Mouse (Mus musculus): ENCODE measurements around the gene Plekha7. TPM values are rescaled to one million over a fixed set of nuclear protein-coding genes. Genes with fewer than 3 reads are reported as not detected.
A peak's percentile ranks its signal among the peaks of the same experiment; 100 is the strongest.

The Plekha7 gene
- total RNA-seq, 1 experiment: 38.0 TPM

DNA sequence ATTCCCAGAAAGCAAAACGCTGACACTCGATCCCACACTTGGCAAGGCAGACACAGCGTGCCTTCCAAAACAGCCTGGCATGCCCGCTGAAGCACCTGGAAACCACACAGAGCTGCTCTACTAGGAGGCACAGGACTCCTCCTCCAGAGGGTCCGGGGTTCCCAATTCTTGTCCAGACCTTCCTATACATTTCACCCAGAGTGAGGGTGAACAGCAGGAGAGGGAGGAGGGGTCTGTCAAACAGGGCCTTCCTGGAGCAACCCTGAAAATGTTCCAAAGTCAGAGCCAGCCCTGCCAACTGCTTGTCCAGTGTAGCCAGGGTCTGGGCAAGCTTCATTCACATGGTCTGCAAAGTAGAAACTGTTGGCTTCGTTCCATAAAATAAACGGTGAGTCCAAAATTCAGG lies 81.3 kb downstream of the Plekha7 start:
- Histone ChIP-seq H3K9ac (ENCODE audit: insufficient read depth, low read depth, low read length, poor library complexity, severe bottlenecking) (no peak overlapping the region), H3K4me1 (ENCODE audit: control insufficient read depth in 2 of 2, insufficient read depth in 2 of 2, low read length in 2 of 2, poor library complexity in 1 of 2) (peaks cover 6 to 28% of the 10 kb centered on the region in 2 experiments; a peak in 2 of 4 replicates)
- in situ Hi-C loops (cut with MboI; ENCODE audit: low sequenced_read_pairs in 2 of 2, unreplicated experiment in 2 of 2): no loop called here

GRCm38 (mm10) chr7:116226316-116226715 lies 81.9 kb downstream of the Plekha7 start:
- TF ChIP-seq ZNF384 (IDR thresholded peaks at IDR 0.05; ENCODE audit: low read depth, low read length) (no peak), ZC3H11A (IDR thresholded peaks at IDR 0.05; ENCODE audit: borderline replicate concordance, low read depth, low read length) (no peak), MAFK (IDR thresholded peaks at IDR 0.05; ENCODE audit: insufficient read depth, low read depth, low read length) (no peak), HCFC1 (IDR thresholded peaks at IDR 0.05; ENCODE audit: borderline replicate concordance, insufficient read depth, low read length) (no peak), CHD2 (IDR thresholded peaks at IDR 0.05; ENCODE audit: low read depth, low read length) (no peak)
- no peak for DNase-seq (ENCODE audit: low read depth, low spot score)
- no peak overlapping the region for H3K4me3 ChIP-seq (ENCODE audit: insufficient read depth in 1 of 2, low read depth in 1 of 2, low read length in 2 of 2, poor library complexity in 1 of 2, severe bottlenecking in 1 of 2)
- H3K9ac ChIP-seq (ENCODE audit: insufficient read depth, low read depth, low read length, poor library complexity, severe bottlenecking): no peak overlapping the region
- H3K36me3 ChIP-seq (ENCODE audit: control insufficient read depth, insufficient read depth, low read length, poor library complexity, severe bottlenecking): no peaks in the 10 kb centered on the region
- no peaks in the 10 kb centered on the region for H3K9me3 ChIP-seq (ENCODE audit: control insufficient read depth, insufficient read depth, low read depth, low read length)
- in situ Hi-C loops (cut with MboI; ENCODE audit: low sequenced_read_pairs in 2 of 2, unreplicated experiment in 2 of 2): no loop called here
- no peak overlapping the region for H3K27ac ChIP-seq (ENCODE audit: insufficient read depth, low read depth, low read length, poor library complexity, severe bottlenecking)
- H3K4me1 ChIP-seq (ENCODE audit: control insufficient read depth in 2 of 2, insufficient read depth in 2 of 2, low read length in 2 of 2, poor library complexity in 1 of 2): peaks cover 11 to 28% of the 10 kb centered on the region in 2 experiments; a peak in 2 of 4 replicates

More for the DNA sequence above, 81.3 kb downstream of the Plekha7 start:
- Histone ChIP-seq H3K36me3 (ENCODE audit: control insufficient read depth, insufficient read depth, low read length, poor library complexity, severe bottlenecking) (no peaks in the 10 kb centered on the region), H3K27ac (ENCODE audit: insufficient read depth, low read depth, low read length, poor library complexity, severe bottlenecking) (no peak overlapping the region), H3K9me3 (ENCODE audit: control insufficient read depth, insufficient read depth, low read depth, low read length) (no peaks in the 10 kb centered on the region), H3K4me3 (ENCODE audit: insufficient read depth in 1 of 2, low read depth in 1 of 2, low read length in 2 of 2, poor library complexity in 1 of 2, severe bottlenecking in 1 of 2) (no peak overlapping the region)
- no peak for DNase-seq (ENCODE audit: low read depth, low spot score)
- TF ChIP-seq ZC3H11A (IDR thresholded peaks at IDR 0.05; ENCODE audit: borderline replicate concordance, low read depth, low read length): no peak
- no peak for TF ChIP-seq MAFK (IDR thresholded peaks at IDR 0.05; ENCODE audit: insufficient read depth, low read depth, low read length)
- TF ChIP-seq CHD2 (IDR thresholded peaks at IDR 0.05; ENCODE audit: low read depth, low read length): no peak
- TF ChIP-seq HCFC1 (IDR thresholded peaks at IDR 0.05; ENCODE audit: borderline replicate concordance, insufficient read depth, low read length): no peak
- no peak for TF ChIP-seq ZNF384 (IDR thresholded peaks at IDR 0.05; ENCODE audit: low read depth, low read length)

DNA sequence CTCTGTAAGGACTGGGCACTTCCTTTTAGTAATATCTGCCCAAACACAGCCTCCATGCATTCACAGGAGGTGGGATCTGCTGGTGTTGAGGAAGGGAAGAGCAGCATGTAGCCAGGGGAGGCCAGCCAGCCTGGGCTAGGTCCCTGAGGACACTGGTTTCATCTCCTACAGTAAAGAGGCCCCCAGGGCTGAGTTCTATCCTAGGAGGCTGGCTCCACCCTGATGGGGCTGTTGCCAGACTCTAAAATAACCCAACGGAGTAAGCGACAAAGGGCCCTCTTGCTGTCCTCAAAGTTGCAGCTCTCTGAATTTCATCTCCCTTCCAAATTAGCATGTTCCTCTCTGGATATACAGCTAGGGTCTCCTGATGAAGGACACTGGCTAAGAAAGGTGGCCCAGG lies 83.6 kb downstream of the Plekha7 start:
- in situ Hi-C loops (cut with MboI; ENCODE audit: low sequenced_read_pairs in 2 of 2, unreplicated experiment in 2 of 2): no loop called here
- Histone ChIP-seq H3K36me3 (ENCODE audit: control insufficient read depth, insufficient read depth, low read length, poor library complexity, severe bottlenecking) (no peaks in the 10 kb centered on the region), H3K27ac (ENCODE audit: insufficient read depth, low read depth, low read length, poor library complexity, severe bottlenecking) (no peak overlapping the region), H3K4me1 (ENCODE audit: control insufficient read depth in 2 of 2, insufficient read depth in 2 of 2, low read length in 2 of 2, poor library complexity in 1 of 2) (peaks cover 17 to 29% of the 10 kb centered on the region in 2 experiments; a peak in 3 of 4 replicates), H3K9me3 (ENCODE audit: control insufficient read depth, insufficient read depth, low read depth, low read length) (no peaks in the 10 kb centered on the region), H3K9ac (ENCODE audit: insufficient read depth, low read depth, low read length, poor library complexity, severe bottlenecking) (no peak overlapping the region), H3K4me3 (ENCODE audit: insufficient read depth in 1 of 2, low read depth in 1 of 2, low read length in 2 of 2, poor library complexity in 1 of 2, severe bottlenecking in 1 of 2) (no peak overlapping the region)
- no peak for DNase-seq (ENCODE audit: low read depth, low spot score)
- no peak for TF ChIP-seq MAFK (IDR thresholded peaks at IDR 0.05; ENCODE audit: insufficient read depth, low read depth, low read length)
- no peak for TF ChIP-seq ZC3H11A (IDR thresholded peaks at IDR 0.05; ENCODE audit: borderline replicate concordance, low read depth, low read length)
- no peak for TF ChIP-seq CHD2 (IDR thresholded peaks at IDR 0.05; ENCODE audit: low read depth, low read length)
- no peak for TF ChIP-seq HCFC1 (IDR thresholded peaks at IDR 0.05; ENCODE audit: borderline replicate concordance, insufficient read depth, low read length)
- TF ChIP-seq ZNF384 (IDR thresholded peaks at IDR 0.05; ENCODE audit: low read depth, low read length): no peak

GRCm38 (mm10) chr7:116223010-116223783 lies 85.0 kb downstream of the Plekha7 start:
- Histone ChIP-seq H3K36me3 (ENCODE audit: control insufficient read depth, insufficient read depth, low read length, poor library complexity, severe bottlenecking) (no peaks in the 10 kb centered on the region; the same call in 1 of the 2 replicates), H3K9ac (ENCODE audit: insufficient read depth, low read depth, low read length, poor library complexity, severe bottlenecking) (no peak overlapping the region), H3K4me3 (ENCODE audit: insufficient read depth in 1 of 2, low read depth in 1 of 2, low read length in 2 of 2, poor library complexity in 1 of 2, severe bottlenecking in 1 of 2) (no peak overlapping the region), H3K4me1 (ENCODE audit: control insufficient read depth in 2 of 2, insufficient read depth in 2 of 2, low read length in 2 of 2, poor library complexity in 1 of 2) (peaks cover 19 to 29% of the 10 kb centered on the region in 2 experiments; a peak in 3 of 4 replicates), H3K9me3 (ENCODE audit: control insufficient read depth, insufficient read depth, low read depth, low read length) (no peaks in the 10 kb centered on the region), H3K27ac (ENCODE audit: insufficient read depth, low read depth, low read length, poor library complexity, severe bottlenecking) (no peak overlapping the region)
- TF ChIP-seq ZNF384 (IDR thresholded peaks at IDR 0.05; ENCODE audit: low read depth, low read length): 0 out of 2 replicates have a peak, but pooled peaks have one; percentile 50
- no peak for TF ChIP-seq MAFK (IDR thresholded peaks at IDR 0.05; ENCODE audit: insufficient read depth, low read depth, low read length)
- TF ChIP-seq HCFC1 (IDR thresholded peaks at IDR 0.05; ENCODE audit: borderline replicate concordance, insufficient read depth, low read length): no peak
- in situ Hi-C loops (cut with MboI; ENCODE audit: low sequenced_read_pairs in 2 of 2, unreplicated experiment in 2 of 2): no loop called here
- DNase-seq (ENCODE audit: low read depth, low spot score): no peak

All from ES-E14 (cell line).